Mouse (Mus musculus) layer of hippocampus, postnatal 36 days (tissue): ENCODE data around the gene Spred2. TPM values are rescaled to one million over a fixed set of nuclear protein-coding genes. Genes with fewer than 3 reads are reported as not detected.

ENCODE experiments used
- DNase-seq, 2 experiments: peaks; one replicate each; pipeline ENCODE4 v3.0.0; 2022
- total RNA-seq, 2 experiments: library from RNA; stranded (reverse); gene quantifications; 2 replicates each; pipeline ENCODE4 v1.2.3; 2021

Spred2 gene
- total RNA-seq, 2 experiments from 2014 or later: 94.2 to 95.2 TPM

DNA sequence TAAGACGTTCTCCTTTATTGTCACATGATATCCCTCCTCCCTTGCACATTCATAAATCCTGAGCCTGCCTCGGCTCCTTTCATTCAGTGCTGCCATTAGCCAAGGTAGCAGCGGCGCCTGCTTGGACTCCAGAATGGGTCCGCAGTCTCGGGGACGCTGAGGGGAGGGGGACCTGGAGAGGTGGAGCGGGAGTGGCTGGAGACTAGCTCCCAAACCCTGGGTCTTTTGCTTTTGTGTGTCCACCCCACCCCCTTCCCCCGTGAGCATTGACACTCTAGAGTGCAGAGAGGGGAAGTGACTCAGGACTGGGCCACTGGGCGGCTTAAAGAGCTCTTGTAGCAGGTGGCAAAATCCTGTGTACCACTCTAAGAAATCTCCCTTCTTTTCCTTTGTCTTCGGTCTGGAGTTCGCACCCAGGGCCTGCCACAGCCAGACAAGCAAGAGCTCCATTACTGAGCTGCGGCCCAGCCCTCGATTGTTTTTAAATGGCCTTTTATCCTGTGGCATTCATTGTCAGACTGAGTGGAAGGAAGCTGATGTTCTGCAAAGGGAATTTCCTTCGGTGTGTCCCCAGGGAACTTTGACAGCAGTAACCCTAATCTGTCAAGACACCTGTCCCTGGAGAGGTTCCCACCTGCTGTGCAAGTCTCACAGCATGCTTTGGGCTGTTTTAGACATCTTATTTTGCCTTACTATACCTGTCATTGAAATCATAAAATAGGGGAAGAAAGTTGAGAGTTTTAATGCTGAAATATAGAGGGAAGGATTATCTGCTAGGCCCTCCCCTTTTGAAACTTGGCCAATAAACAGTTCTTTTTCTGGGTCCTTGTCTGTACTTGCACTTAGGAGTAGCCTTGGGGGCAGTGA is 2.0 kb downstream of the Spred2 start:
- DNase-seq: peak in 1 of 2 experiments; percentile 51

DNA sequence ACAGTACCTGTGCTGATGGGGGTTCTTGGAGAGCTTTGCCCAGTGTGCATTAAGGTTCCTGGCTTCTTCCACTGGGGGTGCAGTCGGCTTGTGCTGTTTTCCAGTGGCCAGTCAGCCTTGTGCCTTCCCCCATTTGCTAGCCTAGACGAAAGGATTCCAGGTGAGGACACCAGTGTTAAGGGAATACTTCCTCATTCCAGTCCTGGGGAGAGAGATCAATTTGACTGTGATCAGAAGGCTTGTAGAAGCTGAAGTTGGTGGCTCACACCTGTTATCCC is 2.6 kb downstream of the Spred2 start:
- no peak for DNase-seq

GRCm38 (mm10) chr11:19928633-19929032 is 4.5 kb downstream of the Spred2 start:
- no peak for DNase-seq

DNA sequence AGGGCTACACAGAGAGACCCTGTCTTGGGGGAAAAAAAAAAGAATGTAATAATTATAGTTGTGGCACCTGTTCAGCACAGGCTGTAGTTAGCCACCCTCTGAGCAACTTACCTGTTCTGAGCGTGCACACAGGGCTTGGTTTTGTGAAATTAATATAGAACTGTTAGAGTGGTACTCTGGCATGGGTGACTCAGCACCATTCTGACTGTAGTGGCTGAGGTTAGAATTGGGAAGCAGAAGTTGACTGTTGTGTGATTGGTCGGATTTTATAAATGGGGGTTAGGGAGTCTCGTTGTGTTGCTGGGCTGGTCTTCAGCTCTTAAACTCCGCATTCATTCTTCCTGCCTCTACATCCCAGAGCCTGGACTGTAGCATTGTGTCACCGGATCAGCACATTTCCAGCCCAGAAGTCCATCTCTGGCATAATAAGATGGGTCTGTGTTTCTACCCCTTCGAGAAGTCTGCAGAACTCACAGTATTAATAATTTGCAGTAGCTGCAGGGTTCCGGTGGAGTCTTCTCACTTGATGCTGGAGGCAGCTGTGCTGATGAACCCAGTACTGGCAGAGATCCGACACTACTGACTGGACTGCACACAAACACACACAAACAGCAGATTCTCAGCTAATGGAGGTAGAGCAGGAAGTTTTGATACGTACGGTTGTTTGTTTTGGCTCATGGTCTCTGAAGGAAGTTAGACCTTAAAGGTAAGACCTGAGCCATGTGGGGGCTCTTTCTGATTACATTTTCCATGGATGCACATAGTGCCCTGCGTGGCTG is 5.1 kb downstream of the Spred2 start:
- no peak for DNase-seq

- no peak for DNase-seq
Measured at GRCm38 (mm10) chr11:19931569-19932230, 7.5 kb downstream of the Spred2 start.

DNA sequence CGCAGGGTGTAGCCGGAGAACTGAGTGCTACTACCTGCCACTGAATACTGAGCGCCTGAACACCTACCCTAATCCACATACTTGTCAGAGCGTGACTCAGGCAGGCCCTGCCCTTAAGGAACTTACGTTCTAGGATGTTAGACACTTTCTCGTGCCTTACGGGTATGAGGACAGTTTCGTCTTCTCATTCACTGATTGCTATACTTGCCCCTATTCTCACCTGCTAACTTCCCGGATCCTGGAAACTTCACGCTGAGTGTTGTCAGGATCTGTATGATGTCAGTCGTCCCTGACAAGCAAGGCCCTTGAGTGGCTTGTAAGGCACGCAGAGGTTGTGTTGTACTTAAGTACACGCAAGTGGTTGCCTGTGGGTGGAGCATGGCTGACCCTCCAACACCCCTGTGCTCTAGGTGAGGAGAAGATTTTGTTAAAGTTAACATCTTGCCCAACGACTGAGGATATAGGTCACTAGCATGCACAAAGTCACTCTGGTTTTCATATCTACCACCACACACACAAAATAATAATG is 8.9 kb downstream of the Spred2 start:
- DNase-seq: no peak

DNA sequence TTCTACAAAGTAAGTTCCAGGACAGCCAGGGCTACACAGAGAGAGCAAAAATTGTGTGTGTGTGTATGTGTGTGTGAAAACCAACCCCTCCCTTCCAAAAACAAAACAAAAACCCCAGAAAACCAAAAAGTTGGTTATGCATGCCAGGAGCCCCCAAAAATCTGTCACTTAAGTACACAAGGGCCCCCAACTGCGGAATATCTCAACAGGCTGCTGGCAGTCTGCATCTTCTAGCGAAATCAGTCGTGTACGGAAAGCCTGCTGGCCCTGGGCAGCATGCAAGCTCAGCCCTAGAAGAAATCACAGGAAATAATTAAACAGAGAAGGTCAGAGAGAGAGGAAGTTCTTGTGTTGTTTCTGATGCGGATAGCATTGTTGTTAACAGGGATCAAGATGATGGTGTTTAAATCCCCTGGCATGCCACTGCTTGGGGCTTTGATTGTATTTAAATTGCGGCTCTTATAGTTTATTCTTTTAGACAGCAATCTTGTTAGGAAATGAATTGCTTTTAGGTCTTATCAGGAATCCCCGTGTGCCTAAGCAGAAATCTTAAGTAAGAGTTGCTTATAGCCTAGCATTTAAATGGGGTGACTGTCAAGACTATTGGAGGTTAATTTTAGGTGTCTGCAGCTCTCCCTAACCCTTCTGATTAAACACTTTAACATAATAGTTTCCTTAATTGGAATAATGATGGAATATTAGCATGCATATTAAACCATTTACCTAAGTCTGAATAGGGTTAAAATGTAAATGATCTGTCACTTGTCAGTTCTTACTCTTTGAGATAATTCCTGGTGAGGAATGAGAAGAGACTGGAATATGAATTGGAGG is 11.6 kb downstream of the Spred2 start:
- DNase-seq: no peak

DNA sequence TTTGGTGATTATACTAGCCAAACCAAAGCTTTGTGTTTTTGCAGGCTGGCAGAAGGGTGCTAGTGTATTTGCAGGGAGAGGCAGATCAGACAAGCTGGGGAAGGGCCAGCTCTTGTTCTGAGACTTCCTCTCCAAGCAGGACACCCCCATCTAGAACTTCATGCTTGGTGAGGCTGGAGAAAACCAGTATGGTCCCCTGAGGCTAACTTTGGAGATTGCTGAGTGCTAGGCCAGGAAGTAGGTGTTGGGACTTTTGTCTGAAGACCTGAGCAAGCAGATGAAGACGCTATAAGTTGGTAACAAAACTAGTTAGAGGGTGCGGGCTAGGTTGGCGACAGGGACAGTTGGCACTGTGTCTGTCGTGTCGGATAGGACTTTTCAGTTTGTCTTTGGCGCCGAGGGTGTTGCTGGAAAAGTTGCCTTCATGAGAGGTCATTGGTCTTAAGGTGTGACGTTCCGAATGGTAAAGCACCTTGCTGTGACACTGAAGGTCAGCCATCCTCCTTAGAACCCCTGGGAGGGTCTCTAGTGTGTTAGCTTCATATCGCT is 14.4 kb downstream of the Spred2 start:
- DNase-seq: no peak

DNA sequence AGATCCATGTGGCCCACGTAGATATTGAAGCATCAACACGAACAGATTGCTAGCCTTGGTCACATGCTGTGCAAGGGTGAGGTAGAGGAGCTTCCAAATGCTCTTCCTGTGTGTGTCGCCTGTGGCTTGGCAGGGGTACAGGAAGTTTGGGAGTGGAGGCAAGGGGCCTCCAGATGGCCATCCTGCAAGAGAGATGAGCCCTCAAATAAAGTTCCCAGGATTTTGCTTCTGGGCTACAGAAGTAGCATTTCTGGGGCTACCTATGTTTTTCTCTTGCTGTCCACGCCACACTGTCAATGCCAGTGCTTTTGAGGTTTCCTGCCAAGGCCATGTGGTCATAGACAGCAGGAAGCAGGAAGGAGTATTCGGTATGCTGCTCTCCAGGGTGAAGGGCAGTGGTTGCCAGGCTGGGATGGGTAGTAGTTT is 15.1 kb downstream of the Spred2 start:
- DNase-seq: peak in 1 of 2 experiments; percentile 58

GRCm38 (mm10) chr11:19939831-19940230 is 15.7 kb downstream of the Spred2 start:
- DNase-seq: no peak

- no peak for DNase-seq
Measured at GRCm38 (mm10) chr11:19941156-19941777, 17.1 kb downstream of the Spred2 start.

DNA sequence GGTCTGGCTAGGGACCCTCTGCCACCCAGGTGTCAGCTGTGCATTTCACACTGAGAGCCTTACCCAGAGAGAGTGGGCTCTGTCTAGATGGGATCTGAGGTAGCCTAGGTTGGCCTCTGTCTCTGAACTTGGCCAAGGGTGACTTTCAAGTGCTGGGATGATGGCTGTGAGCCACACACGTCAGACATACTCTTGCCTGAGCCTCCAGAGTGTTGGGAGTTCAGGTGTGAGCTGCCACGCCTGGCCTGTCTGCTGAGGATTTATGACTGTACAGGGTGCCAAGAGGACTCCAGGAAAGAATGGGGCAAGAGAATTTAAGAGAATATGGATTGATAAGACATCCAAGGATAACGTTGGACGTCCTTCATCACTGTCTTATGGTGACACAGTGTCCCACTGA is 17.8 kb downstream of the Spred2 start:
- DNase-seq: no peak

DNA sequence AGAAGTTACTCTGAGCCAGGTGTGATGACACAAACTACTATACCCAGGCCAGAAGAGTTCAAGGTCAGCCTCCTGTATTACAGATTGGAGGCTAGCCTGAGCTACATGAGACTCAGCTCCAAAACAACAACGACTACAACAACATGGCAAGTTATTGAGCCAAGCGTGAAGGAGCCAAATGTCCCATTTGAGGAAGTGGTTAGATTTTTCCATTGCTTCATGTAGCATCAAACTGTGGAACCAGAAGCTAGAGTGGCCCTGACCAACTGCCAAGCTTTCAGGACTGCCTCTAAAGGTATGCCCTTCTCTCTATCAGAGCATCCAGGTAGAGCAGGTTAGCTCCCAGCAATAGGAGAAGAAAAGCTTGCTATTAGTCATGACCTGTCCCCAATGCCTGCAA is 19.6 kb downstream of the Spred2 start:
- no peak for DNase-seq

DNA sequence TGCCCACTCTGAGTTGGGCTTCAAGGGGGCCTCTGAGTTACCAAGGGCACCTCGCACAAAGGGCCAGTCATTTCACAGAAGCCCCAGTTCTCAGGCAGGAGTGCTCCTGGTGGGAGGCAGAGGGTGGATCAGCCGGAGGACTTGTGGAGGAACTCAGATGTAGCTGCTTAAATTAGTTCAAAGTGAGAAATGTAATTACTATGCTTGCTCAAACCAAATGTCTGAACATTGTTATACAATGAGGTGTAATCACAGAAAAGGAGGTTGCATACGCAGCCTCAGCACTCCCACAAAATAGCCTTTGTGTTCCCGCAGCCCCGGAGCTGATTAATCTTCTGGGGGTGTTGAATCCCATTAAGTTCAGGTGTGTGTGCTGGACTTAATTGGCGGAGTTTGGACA is 20.5 kb downstream of the Spred2 start:
- DNase-seq: no peak

- DNase-seq: no peak
Measured at GRCm38 (mm10) chr11:19946721-19947120, 22.5 kb downstream of the Spred2 start.

DNA sequence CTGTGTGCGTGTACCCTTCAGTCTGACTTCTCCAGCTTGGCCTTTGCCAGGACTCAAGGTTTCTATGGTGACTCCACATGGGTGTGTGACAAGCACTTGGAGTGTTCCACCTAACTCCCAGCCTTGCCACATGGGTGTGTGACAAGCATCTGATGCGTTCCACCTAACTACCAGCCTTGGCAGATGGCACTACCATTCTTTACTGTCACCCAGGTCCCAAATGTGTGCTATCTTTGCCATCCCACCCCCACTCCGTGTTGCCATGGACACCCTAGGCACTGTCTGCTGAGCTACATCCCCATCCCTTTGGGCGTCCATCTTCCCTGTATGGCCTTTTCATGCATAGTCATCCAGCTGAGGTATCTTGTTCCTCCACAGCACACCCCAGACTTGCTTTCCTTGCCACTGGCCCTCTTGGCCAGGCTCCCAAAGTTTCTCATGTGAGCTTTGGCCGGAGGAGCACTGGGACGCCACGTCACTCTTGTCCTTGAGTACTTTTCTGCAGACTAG is 23.5 kb downstream of the Spred2 start:
- DNase-seq: peak; percentile 74 to 79

DNA sequence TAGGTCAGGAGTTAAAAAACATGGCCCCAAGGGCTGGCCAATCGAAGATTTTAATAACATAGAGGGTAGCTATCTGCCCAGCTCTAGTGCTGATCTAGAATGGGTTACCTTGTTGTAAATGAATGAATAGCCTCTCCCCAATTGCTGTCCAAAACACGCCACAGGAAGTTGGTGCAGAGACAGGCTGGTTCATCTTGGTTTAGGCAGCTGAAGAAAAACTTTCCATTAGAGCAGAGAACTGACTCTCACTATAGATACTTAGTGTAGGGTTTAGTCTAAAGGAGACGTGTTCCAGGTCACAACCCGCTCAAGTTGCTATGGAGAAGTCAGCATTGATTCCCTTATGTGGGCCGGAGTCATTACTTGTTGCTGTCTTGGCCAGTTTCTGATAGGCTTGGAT is 25.6 kb downstream of the Spred2 start:
- DNase-seq: no peak

DNA sequence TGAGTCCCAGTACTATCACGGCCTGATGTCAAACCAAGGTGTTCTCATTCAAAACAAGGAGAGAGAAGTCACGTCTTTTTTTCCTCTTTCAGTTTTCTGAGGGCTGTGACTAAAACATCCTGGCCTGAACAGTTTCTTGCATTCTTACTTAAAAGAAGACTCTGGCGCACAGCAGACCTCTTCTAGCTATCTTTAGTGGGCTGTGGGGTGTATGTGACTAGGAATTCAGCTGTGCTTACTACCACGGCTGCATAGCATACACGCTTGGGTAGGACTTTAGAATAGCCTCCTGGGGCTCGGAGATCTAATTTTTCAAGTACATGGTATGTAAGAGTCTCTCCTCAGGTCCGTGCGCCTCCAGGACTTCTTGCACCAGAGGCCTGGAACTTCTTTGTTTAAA is 26.0 kb downstream of the Spred2 start:
- DNase-seq: no peak

GRCm38 (mm10) chr11:19952963-19953362 is 28.8 kb downstream of the Spred2 start:
- DNase-seq: no peak

- DNase-seq: no peak
Measured at GRCm38 (mm10) chr11:19953919-19954318, 29.7 kb downstream of the Spred2 start.

- DNase-seq: no peak
Measured at GRCm38 (mm10) chr11:19955069-19955468, 30.9 kb downstream of the Spred2 start.
